Mouse (Mus musculus) CH12.LX (cell line): ENCODE data around the gene Ubtf. TPM values are rescaled to one million over a fixed set of nuclear protein-coding genes. Genes with fewer than 3 reads are reported as not detected.

Experiments used
- DNase-seq: peaks from one replicate; pipeline ENCODE4 v3.0.0-alpha.2; 2013; ENCODE audit errors: extremely low read depth
- H3K27ac ChIP-seq: 2 replicates; pipeline ENCODE4 v1.5.1; 2012; ENCODE audit warnings: low read depth, mild to moderate bottlenecking, control low read depth, moderate library complexity; ENCODE audit not compliant: insufficient read depth
- H3K27me3 ChIP-seq: replicated peaks from 2 replicates; pipeline ENCODE3; 2012; ENCODE audit warnings: inconsistent platforms
- H3K36me3 ChIP-seq, 2 experiments: replicated peaks in 1 of 2; 2 replicates each; pipeline versions ENCODE3 to v1.6.1; 2012; ENCODE audit warnings: inconsistent platforms in 1 of 2, low read length in 1 of 2, mild to moderate bottlenecking in 1 of 2, mixed read lengths in 1 of 2, moderate library complexity in 1 of 2; ENCODE audit not compliant: control insufficient read depth in 1 of 2, insufficient read depth in 1 of 2
- H3K4me1 ChIP-seq, 2 experiments: 2 replicates each; pipeline ENCODE4 v1.6.1; 2012; ENCODE audit warnings: inconsistent platforms in 1 of 2, moderate library complexity in 1 of 2; ENCODE audit not compliant: insufficient read depth in 2 of 2, control insufficient read depth in 1 of 2
- H3K4me2 ChIP-seq: 2 replicates; pipeline ENCODE4 v1.6.1; 2012; ENCODE audit warnings: low read depth, mild to moderate bottlenecking, control low read depth; ENCODE audit not compliant: poor library complexity, insufficient read depth, severe bottlenecking
- H3K4me3 ChIP-seq, 3 experiments: fragments of 150-350 bp in 1 of 3; sonication (generic) in 1 of 3; replicated peaks in 1 of 3; 2 replicates each; pipeline versions ENCODE3 to v1.5.1; 2011 to 2012; ENCODE audit warnings: low read depth in 2 of 3, low read length in 2 of 3, mild to moderate bottlenecking in 2 of 3, moderate library complexity in 2 of 3, control low read depth in 1 of 3, improper control_type of control experiment in 1 of 3, inconsistent platforms in 1 of 3, mixed read lengths in 1 of 3; ENCODE audit not compliant: poor library complexity in 1 of 3
- H3K79me2 ChIP-seq: replicated peaks from 2 replicates; pipeline ENCODE4 v1.6.1; 2012; ENCODE audit warnings: mild to moderate bottlenecking, moderate library complexity; ENCODE audit not compliant: control insufficient read depth, poor library complexity, insufficient read depth, severe bottlenecking; ENCODE audit errors: extremely low read depth
- H3K9ac ChIP-seq: 2 replicates; pipeline ENCODE4 v1.6.1; 2012; ENCODE audit warnings: low read depth, mild to moderate bottlenecking, control low read depth, moderate library complexity; ENCODE audit not compliant: insufficient read depth
- H3K9me3 ChIP-seq: replicated peaks from 2 replicates; pipeline ENCODE3; 2012; ENCODE audit warnings: low read length, inconsistent platforms, mixed read lengths
- CHD2 ChIP-seq: IDR thresholded peaks from 2 replicates; pipeline ENCODE4 v1.6.1; 2011; ENCODE audit warnings: low read length, improper control_type of control experiment
- E2F4 ChIP-seq: IDR thresholded peaks from 2 replicates; pipeline ENCODE4 v1.6.1; 2011; ENCODE audit warnings: low read depth, low read length, improper control_type of control experiment; ENCODE audit not compliant: insufficient replicate concordance
- EP300 ChIP-seq: IDR thresholded peaks from 2 replicates; pipeline ENCODE4 v1.6.1; 2011; ENCODE audit warnings: low read length, improper control_type of control experiment
- MAX ChIP-seq: IDR thresholded peaks from 2 replicates; pipeline ENCODE4 v1.6.1; 2011; ENCODE audit warnings: low read length, improper control_type of control experiment
- MXI1 ChIP-seq: IDR thresholded peaks from 2 replicates; pipeline ENCODE4 v1.6.1; 2011; ENCODE audit warnings: mild to moderate bottlenecking, low read depth, low read length, improper control_type of control experiment
- MYC ChIP-seq: IDR thresholded peaks from 2 replicates; pipeline ENCODE4 v1.6.1; 2011; ENCODE audit warnings: low read depth, mild to moderate bottlenecking, improper control_type of control experiment, low read length
- POLR2A ChIP-seq: IDR thresholded peaks from 2 replicates; pipeline ENCODE4 v1.6.1; 2011; ENCODE audit warnings: low read depth, mild to moderate bottlenecking, improper control_type of control experiment, low read length
- POLR2AphosphoS2 ChIP-seq: IDR thresholded peaks from 2 replicates; pipeline ENCODE4 v1.6.1; 2011; ENCODE audit warnings: low read depth, low read length, improper control_type of control experiment
- TCF12 ChIP-seq: IDR thresholded peaks from 2 replicates; pipeline ENCODE4 v1.6.1; 2014; ENCODE audit warnings: low read depth, mild to moderate bottlenecking, inconsistent platforms, low read length, improper control_type of control experiment
- USF1 ChIP-seq: IDR thresholded peaks from 2 replicates; pipeline ENCODE4 v1.6.1; 2014; ENCODE audit warnings: low read depth, mild to moderate bottlenecking, inconsistent platforms, low read length, improper control_type of control experiment
- ZC3H11A ChIP-seq: IDR thresholded peaks from 2 replicates; pipeline ENCODE4 v1.6.1; 2012; ENCODE audit warnings: low read depth, mild to moderate bottlenecking, inconsistent platforms, low read length, improper control_type of control experiment
- ZMIZ1 ChIP-seq: IDR thresholded peaks from 2 replicates; pipeline ENCODE4 v1.6.1; 2012; ENCODE audit warnings: low read depth, mild to moderate bottlenecking, inconsistent platforms, low read length, improper control_type of control experiment
- dilution Hi-C: fragments of 300-500 bp; cut with MboI; formaldehyde crosslinking; loops from 2 replicates; pipeline ENCODE4 v1.14.3; 2020; ENCODE audit warnings: low sequenced_read_pairs; ENCODE audit not compliant: extremely low pct_unique_long_range_greater_than_20kb, extremely low pct_ligation_motif_present
- in situ Hi-C: fragments of 300-500 bp; cut with MboI; formaldehyde crosslinking; loops from 3 replicates; pipeline ENCODE4 v1.14.3; 2019; ENCODE audit warnings: low sequenced_read_pairs, low pct_ligation_motif_present, low pct_unique_long_range_greater_than_20kb, mixed read lengths
- polyA plus RNA-seq: library from polyadenylated mRNA; unstranded; fragments of >175 nt; gene quantifications from 2 replicates; pipeline ENCODE4 v1.2.1, GENCODE M21; 2012; ENCODE audit warnings: low read depth; ENCODE audit not compliant: insufficient read length
- total RNA-seq, 2 experiments: library from RNA; depleted of rRNA; stranded (reverse); fragments of 300-350 nt in 1 of 2; fragments of >200 nt in 1 of 2; gene quantifications; 2 replicates each; pipeline ENCODE4 v1.2.3; 2012 to 2014

Ubtf gene
- total and polyA plus RNA-seq, 3 experiments: 89.9 to 126 (median 124) TPM

DNA sequence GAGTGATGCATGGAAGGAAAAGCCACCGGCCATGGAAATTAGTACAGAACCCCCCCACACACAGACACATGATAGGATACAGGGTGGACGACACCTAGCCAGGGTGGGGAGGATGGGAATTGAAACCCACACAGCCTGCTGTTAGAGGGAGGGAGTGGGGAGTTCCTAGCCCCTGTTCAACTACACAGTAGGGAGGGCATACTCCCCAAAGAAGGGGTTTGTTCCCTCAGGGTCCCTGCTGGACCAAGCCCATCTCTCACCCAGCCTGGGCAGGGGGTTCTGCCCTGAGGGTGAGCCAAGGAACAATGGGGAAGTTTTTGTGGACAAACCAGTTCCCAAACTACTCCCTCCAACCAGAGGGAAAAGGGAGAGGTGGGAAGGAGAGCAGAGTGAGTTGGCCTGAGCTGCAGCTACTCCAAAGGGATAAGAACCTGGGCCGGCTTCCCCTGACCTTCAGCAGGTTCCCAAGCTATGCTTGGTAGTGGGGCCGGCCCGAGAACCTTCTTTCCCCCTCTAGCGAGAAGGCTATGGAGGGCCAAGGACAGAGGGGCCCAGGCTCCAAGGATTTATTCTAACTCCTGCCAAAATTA is 29.9 kb downstream of the Ubtf start:
- in situ Hi-C loops: loop anchor here (5.0 kb wide), 1 partner anchor 123 kb away; no protein-coding TSS in a partner anchor
- Histone ChIP-seq H3K9ac (no peak overlapping the region), H3K36me3 (peaks cover 62 to 84% of the 10 kb centered on the region in 2 experiments), H3K4me2 (no peak overlapping the region), H3K27me3 (no peaks in the 10 kb centered on the region), H3K4me1 (peaks cover 16 to 57% of the 10 kb centered on the region in 2 experiments), H3K27ac (no peak overlapping the region), H3K79me2 (peaks cover 4% of the 10 kb centered on the region; the same call in 1 of the 2 replicates), H3K4me3 (no peak overlapping the region), H3K9me3 (no peaks in the 10 kb centered on the region)
- no peak for DNase-seq
- TF ChIP-seq ZC3H11A (no peak), MYC (no peak), ZMIZ1 (peak; percentile 30; the same call in 1 of the 2 replicates)
- dilution Hi-C loops: no loop called here

DNA sequence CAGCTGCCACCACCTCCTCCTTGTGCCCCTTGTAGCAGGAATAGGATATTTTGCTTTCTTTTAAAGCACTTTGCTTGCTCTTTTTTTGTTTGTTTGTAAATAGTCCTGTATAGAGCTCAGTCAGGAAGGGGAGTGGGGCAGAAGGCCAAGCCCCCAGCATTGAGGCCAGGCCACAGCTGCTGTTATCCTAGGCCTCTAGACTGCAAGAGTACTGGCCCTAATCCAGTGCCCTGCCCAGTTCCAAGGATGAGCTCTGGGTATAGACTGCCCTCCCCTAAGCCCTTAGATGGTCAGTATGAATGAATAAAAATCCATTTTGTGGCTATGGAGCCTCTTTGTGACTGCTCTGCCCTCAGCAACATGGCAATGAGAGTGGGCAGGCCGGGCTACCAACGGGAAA is 30.6 kb downstream of the Ubtf start:
- Histone ChIP-seq H3K4me2 (no peak overlapping the region), H3K4me3 (no peak overlapping the region), H3K9me3 (no peaks in the 10 kb centered on the region), H3K36me3 (peaks cover 58 to 77% of the 10 kb centered on the region in 2 experiments), H3K27me3 (no peaks in the 10 kb centered on the region), H3K4me1 (peaks cover 16 to 50% of the 10 kb centered on the region in 2 experiments), H3K27ac (no peak overlapping the region), H3K9ac (no peak overlapping the region), H3K79me2 (no peaks in the 10 kb centered on the region; the same call in 1 of the 2 replicates)
- no peak for DNase-seq
- dilution Hi-C loops (no loop called here), in situ Hi-C loops (no loop called here)
- no peak for TF ChIP-seq MXI1
- no peak for TF ChIP-seq MAX
- no peak for TF ChIP-seq CHD2
- TF ChIP-seq TCF12: no peak
- no peak for TF ChIP-seq EP300

DNA sequence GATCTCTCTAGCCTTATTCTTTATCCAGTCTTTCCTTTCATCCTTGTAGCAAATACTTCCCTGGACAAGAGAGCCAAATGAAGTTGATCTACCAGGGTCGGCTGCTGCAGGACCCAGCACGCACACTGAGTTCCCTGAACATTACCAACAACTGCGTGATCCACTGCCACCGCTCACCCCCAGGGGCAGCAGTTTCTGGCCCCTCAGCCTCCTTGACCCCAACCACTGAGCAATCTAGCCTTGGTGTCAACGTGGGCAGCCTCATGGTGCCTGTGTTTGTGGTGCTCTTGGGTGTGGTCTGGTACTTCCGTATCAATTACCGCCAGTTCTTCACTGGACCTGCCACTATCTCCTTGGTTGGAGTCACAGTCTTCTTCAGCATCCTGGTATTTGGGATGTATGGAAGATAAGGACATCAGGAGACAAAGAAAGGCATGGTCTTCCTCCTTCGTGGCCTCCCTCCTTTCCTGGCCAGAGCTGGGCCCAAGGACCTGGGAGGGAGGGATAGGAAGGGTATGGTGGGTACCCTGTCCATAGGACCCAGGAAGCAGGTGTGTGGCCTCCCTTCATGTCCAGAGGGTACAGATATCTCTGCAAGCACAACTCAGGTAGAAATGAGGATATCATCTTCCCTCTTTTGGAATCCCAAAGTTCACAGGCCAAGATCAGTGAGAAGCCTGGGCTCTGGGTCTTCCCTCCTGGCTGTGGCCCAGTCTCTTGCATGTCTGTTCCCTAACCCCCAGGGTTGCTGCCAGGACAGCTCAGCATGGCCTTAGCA is 31.3 kb downstream of the Ubtf start:
- H3K36me3 ChIP-seq: peaks cover 55 to 71% of the 10 kb centered on the region in 2 experiments
- no peak for DNase-seq
- dilution Hi-C loops: no loop called here
- H3K79me2 ChIP-seq: no peaks in the 10 kb centered on the region; the same call in 1 of the 2 replicates
- no peak for TF ChIP-seq USF1
- 0 out of 2 replicates have a peak, but pooled peaks have one; percentile 20 for TF ChIP-seq POLR2A
- no peak for TF ChIP-seq ZC3H11A
- no peak for TF ChIP-seq E2F4
- TF ChIP-seq POLR2AphosphoS2: peak; percentile 29; the same call in 1 of the 2 replicates
- TF ChIP-seq, all 38 proteins: peak for 2
- no peak overlapping the region for H3K9ac ChIP-seq
- H3K4me3 ChIP-seq: no peak overlapping the region
- H3K9me3 ChIP-seq: no peaks in the 10 kb centered on the region
- in situ Hi-C loops: no loop called here
- H3K4me2 ChIP-seq: no peak overlapping the region
- peaks cover 16 to 45% of the 10 kb centered on the region in 2 experiments for H3K4me1 ChIP-seq
- no peak overlapping the region for H3K27ac ChIP-seq
- no peaks in the 10 kb centered on the region for H3K27me3 ChIP-seq
